Mouse (Mus musculus) MEL (cell line): ENCODE results near the gene Dnajb14. TPM values are rescaled to one million over a fixed set of nuclear protein-coding genes. Genes with fewer than 3 reads are reported as not detected.
"Not testable (repeated sequence)": the region's sequence is repeated elsewhere in the genome, so short reads cannot be mapped to it uniquely, and the experiment has no call there.

Experiments used
- DNase-seq: peaks from one replicate; pipeline ENCODE4 v3.0.0; 2011; ENCODE audit warnings: low read depth, low spot score
- H3K27ac ChIP-seq: 2 replicates; pipeline ENCODE4 v1.5.1; 2012; ENCODE audit warnings: low read depth, mild to moderate bottlenecking, control low read depth, low read length, moderate library complexity; ENCODE audit not compliant: control insufficient read depth
- H3K27me3 ChIP-seq, 2 experiments: fragments of 150-350 bp in 1 of 2; sonication (generic) in 1 of 2; 2 replicates each; pipeline ENCODE4 v1.6.1; 2012; ENCODE audit warnings: low read length in 2 of 2, mild to moderate bottlenecking in 2 of 2, improper control_type of control experiment in 1 of 2, moderate library complexity in 1 of 2; ENCODE audit not compliant: insufficient read depth in 2 of 2, control insufficient read depth in 1 of 2
- H3K36me3 ChIP-seq, 2 experiments: 2 replicates each; pipeline ENCODE4 v1.6.1; 2012 to 2014; ENCODE audit warnings: low read length in 2 of 2, improper control_type of control experiment in 1 of 2, inconsistent platforms in 1 of 2, mild to moderate bottlenecking in 1 of 2; ENCODE audit not compliant: insufficient read depth in 2 of 2, control insufficient read depth in 1 of 2
- H3K4me1 ChIP-seq, 2 experiments: fragments of 150-350 bp in 1 of 2; sonication (generic) in 1 of 2; 2 replicates each; pipeline ENCODE4 v1.6.1; 2012; ENCODE audit warnings: low read length in 2 of 2, improper control_type of control experiment in 1 of 2, mild to moderate bottlenecking in 1 of 2; ENCODE audit not compliant: insufficient read depth in 2 of 2, control insufficient read depth in 1 of 2
- H3K4me3 ChIP-seq, 2 experiments: fragments of 150-350 bp in 1 of 2; sonication (generic) in 1 of 2; 2 replicates each; pipeline ENCODE4 v1.5.1; 2012; ENCODE audit warnings: low read depth in 2 of 2, low read length in 2 of 2, mild to moderate bottlenecking in 2 of 2, moderate library complexity in 2 of 2, control low read depth in 1 of 2, improper control_type of control experiment in 1 of 2; ENCODE audit not compliant: control insufficient read depth in 1 of 2, insufficient read depth in 1 of 2
- H3K79me2 ChIP-seq: 2 replicates; pipeline ENCODE4 v1.6.1; 2012; ENCODE audit warnings: mild to moderate bottlenecking, low read length, moderate library complexity; ENCODE audit not compliant: control insufficient read depth, poor library complexity, insufficient read depth
- H3K9ac ChIP-seq: 2 replicates; pipeline ENCODE4 v1.6.1; 2012; ENCODE audit warnings: low read depth, mild to moderate bottlenecking, control low read depth, low read length, moderate library complexity; ENCODE audit not compliant: control insufficient read depth, poor library complexity, severe bottlenecking
- H3K9me3 ChIP-seq: fragments of 150-350 bp; sonication (generic); replicated peaks from 2 replicates; pipeline ENCODE4 v1.6.1; 2012; ENCODE audit warnings: mild to moderate bottlenecking, low read length, improper control_type of control experiment, moderate library complexity; ENCODE audit not compliant: insufficient read depth
- CHD1 ChIP-seq: IDR thresholded peaks from 2 replicates; pipeline ENCODE4 v1.6.1; 2012; ENCODE audit warnings: low read depth, mild to moderate bottlenecking, inconsistent platforms, low read length, improper control_type of control experiment
- CTCF ChIP-seq, 3 experiments: IDR thresholded peaks in 2 of 3; conservative IDR thresholded peaks in 1 of 3; 2 replicates each; pipeline ENCODE4 v1.5.1; 2011 to 2012; ENCODE audit warnings: low read length in 3 of 3, low read depth in 2 of 3, mild to moderate bottlenecking in 2 of 3, improper control_type of control experiment in 1 of 3, inconsistent platforms in 1 of 3, mixed read lengths in 1 of 3, moderate library complexity in 1 of 3; ENCODE audit not compliant: control insufficient read depth in 1 of 3, insufficient read depth in 1 of 3, poor library complexity in 1 of 3, severe bottlenecking in 1 of 3
- ELF1 ChIP-seq: IDR thresholded peaks from 2 replicates; pipeline ENCODE4 v1.6.1; 2014; ENCODE audit warnings: low read depth, mild to moderate bottlenecking, inconsistent platforms, low read length, improper control_type of control experiment, moderate library complexity
- EP300 ChIP-seq, 2 experiments: IDR thresholded peaks; 2 replicates each; pipeline ENCODE4 v1.6.1; 2011; ENCODE audit warnings: improper control_type of control experiment in 2 of 2, low read length in 2 of 2, low read depth in 1 of 2, mild to moderate bottlenecking in 1 of 2
- JUND ChIP-seq: IDR thresholded peaks from 2 replicates; pipeline ENCODE4 v1.6.1; 2011; ENCODE audit warnings: low read depth, mild to moderate bottlenecking, improper control_type of control experiment, low read length
- KAT2A ChIP-seq: conservative IDR thresholded peaks from 2 replicates; pipeline ENCODE4 v1.6.1; 2012; ENCODE audit warnings: low read depth, low read length, improper control_type of control experiment, inconsistent platforms
- MAFK ChIP-seq: IDR thresholded peaks from 2 replicates; pipeline ENCODE4 v1.6.1; 2011; ENCODE audit warnings: low read depth, mild to moderate bottlenecking, low read length, improper control_type of control experiment, borderline replicate concordance
- MAZ ChIP-seq: IDR thresholded peaks from 2 replicates; pipeline ENCODE4 v1.6.1; 2012; ENCODE audit warnings: low read depth, mild to moderate bottlenecking, inconsistent platforms, low read length, improper control_type of control experiment
- MEF2A ChIP-seq: IDR thresholded peaks from 2 replicates; pipeline ENCODE4 v1.6.1; 2014; ENCODE audit warnings: low read depth, mild to moderate bottlenecking, inconsistent platforms, low read length, improper control_type of control experiment; ENCODE audit not compliant: poor library complexity, insufficient replicate concordance, severe bottlenecking; ENCODE audit errors: extremely low read depth
- MXI1 ChIP-seq: IDR thresholded peaks from 2 replicates; pipeline ENCODE4 v1.6.1; 2011; ENCODE audit warnings: mild to moderate bottlenecking, low read depth, low read length, improper control_type of control experiment
- MYB ChIP-seq: IDR thresholded peaks from 2 replicates; pipeline ENCODE4 v1.6.1; 2011; ENCODE audit warnings: mild to moderate bottlenecking, low read depth, low read length, improper control_type of control experiment
- MYC ChIP-seq: IDR thresholded peaks from 2 replicates; pipeline ENCODE4 v1.6.1; 2011; ENCODE audit warnings: low read depth, mild to moderate bottlenecking, low read length, improper control_type of control experiment, moderate library complexity
- NELFE ChIP-seq: IDR thresholded peaks from 2 replicates; pipeline ENCODE4 v1.6.1; 2011; ENCODE audit warnings: low read depth, low read length, improper control_type of control experiment
- NRF1 ChIP-seq: IDR thresholded peaks from 2 replicates; pipeline ENCODE4 v1.6.1; 2014; ENCODE audit warnings: low read depth, mild to moderate bottlenecking, inconsistent platforms, low read length, improper control_type of control experiment, moderate library complexity; ENCODE audit not compliant: poor library complexity, insufficient read depth, severe bottlenecking
- POLR2AphosphoS2 ChIP-seq: IDR thresholded peaks from 2 replicates; pipeline ENCODE4 v1.6.1; 2011; ENCODE audit warnings: low read length, improper control_type of control experiment
- POLR2AphosphoS5 ChIP-seq: IDR thresholded peaks from 2 replicates; pipeline ENCODE4 v1.6.1; 2012; ENCODE audit warnings: low read depth, borderline replicate concordance, mild to moderate bottlenecking, inconsistent platforms, low read length, moderate library complexity, mixed read lengths
- SIN3A ChIP-seq: IDR thresholded peaks from 2 replicates; pipeline ENCODE4 v1.6.1; 2012; ENCODE audit warnings: low read length, improper control_type of control experiment, inconsistent platforms
- SMC3 ChIP-seq: IDR thresholded peaks from 2 replicates; pipeline ENCODE4 v1.6.1; 2011; ENCODE audit warnings: low read depth, low read length, improper control_type of control experiment
- TCF12 ChIP-seq: IDR thresholded peaks from 2 replicates; pipeline ENCODE4 v1.6.1; 2014; ENCODE audit warnings: low read depth, mild to moderate bottlenecking, inconsistent platforms, low read length, improper control_type of control experiment, moderate library complexity
- USF1 ChIP-seq: IDR thresholded peaks from 2 replicates; pipeline ENCODE4 v1.6.1; 2014; ENCODE audit warnings: low read depth, mild to moderate bottlenecking, inconsistent platforms, low read length, improper control_type of control experiment, moderate library complexity
- ZNF384 ChIP-seq: IDR thresholded peaks from 2 replicates; pipeline ENCODE4 v1.6.1; 2012; ENCODE audit warnings: low read depth, mild to moderate bottlenecking, inconsistent platforms, low read length, improper control_type of control experiment
- polyA plus RNA-seq, 2 experiments: library from polyadenylated mRNA; stranded (reverse) in 1 of 2; unstranded in 1 of 2; fragments of >175 nt in 1 of 2; fragments of >200 nt in 1 of 2; gene quantifications; 2 replicates each; pipeline versions ENCODE4 v1.2.1 to v1.2.4; 2012; ENCODE audit warnings: low replicate concordance in 2 of 2, low read depth in 1 of 2; ENCODE audit not compliant: insufficient read length in 2 of 2, insufficient read depth in 1 of 2, missing spikeins in 1 of 2
- total RNA-seq: library from RNA; depleted of rRNA; stranded (reverse); fragments of 300-350 nt; gene quantifications from 2 replicates; pipeline ENCODE4 v1.2.3, GENCODE M21; 2012

Gene Dnajb14
- total and polyA plus RNA-seq, 3 experiments = 4.2 to 6.1 TPM; not detected in 1

GRCm38 (mm10) chr3:137914567-137914966 lies 47.1 kb downstream of the Dnajb14 start:
- Histone ChIP-seq H3K36me3 (peaks cover 0 to 13% of the 10 kb centered on the region in 2 experiments; a peak in 2 of 4 replicates), H3K79me2 (peaks cover 11% of the 10 kb centered on the region)
- H3K4me3 ChIP-seq, H3K4me1 ChIP-seq, DNase-seq, H3K27ac ChIP-seq, H3K27me3 ChIP-seq, H3K9me3 ChIP-seq, H3K9ac ChIP-seq: not testable (repeated sequence)
- TF ChIP-seq ZNF384 = peak; percentile 57

GRCm38 (mm10) chr3:137917694-137918171 lies 50.3 kb downstream of the Dnajb14 start:
- DNase-seq = no peak

GRCm38 (mm10) chr3:137918172-137918931 lies 50.9 kb downstream of the Dnajb14 start, which contains the start of gene Lamtor3:
Lamtor3 (plus strand) TSS chr3:137918506.
- H3K4me3 ChIP-seq = peak within 1 kb of the TSS; percentile 76 to 95
- no peaks in the 10 kb centered on the region for H3K9me3 ChIP-seq
- peak within 1 kb of the TSS; percentile 82 for H3K27ac ChIP-seq
- no peak for TF ChIP-seq CTCF (IDR thresholded peaks at IDR 0.05 in 2 of 3, conservative IDR thresholded peaks at IDR 0.05 in 1 of 3; ENCODE audit: control insufficient read depth in 1 of 3, insufficient read depth in 1 of 3, low read depth in 2 of 3, low read length in 3 of 3, poor library complexity in 1 of 3, severe bottlenecking in 1 of 3)
- no peak; the same call in 1 of the 2 replicates for TF ChIP-seq KAT2A
- no peak for TF ChIP-seq POLR2AphosphoS5
- peak; percentile 66 for TF ChIP-seq TCF12
- no peak for TF ChIP-seq EP300 (IDR thresholded peaks at IDR 0.05; ENCODE audit: low read depth in 1 of 2, low read length in 2 of 2)
- TF ChIP-seq MAFK = no peak
- TF ChIP-seq SIN3A = peak; percentile 96
- TF ChIP-seq NELFE = peak; percentile 92
- no peak for TF ChIP-seq MYB
- peak; percentile 93 for TF ChIP-seq MXI1
- TF ChIP-seq POLR2AphosphoS2 = peak; percentile 75; the same call in 1 of the 2 replicates
- 0 out of 2 replicates have a peak, but pooled peaks have one; percentile 37 for TF ChIP-seq MAZ
- peak; percentile 87 for TF ChIP-seq NRF1
- peak; percentile 99 for TF ChIP-seq ZNF384
- TF ChIP-seq MEF2A = no peak
- TF ChIP-seq MYC = peak; percentile 66
- TF ChIP-seq JUND = no peak
- no peak for TF ChIP-seq SMC3
- TF ChIP-seq USF1 = peak; percentile 70

More at GRCm38 (mm10) chr3:137917694-137918171, 50.3 kb downstream of the Dnajb14 start:
- Histone ChIP-seq H3K27me3 (no peaks in the 10 kb centered on the region), H3K9me3 (no peaks in the 10 kb centered on the region), H3K79me2 (peaks cover 16% of the 10 kb centered on the region), H3K36me3 (peaks cover 8 to 23% of the 10 kb centered on the region in 2 experiments), H3K27ac (peak overlapping the region; percentile 82), H3K4me3 (peak overlapping the region; percentile 52 to 76), H3K9ac (peak overlapping the region; percentile 82), H3K4me1 (peaks cover 5 to 8% of the 10 kb centered on the region in 2 experiments)
- TF ChIP-seq POLR2AphosphoS5 (no peak), SIN3A (no peak), EP300 (IDR thresholded peaks at IDR 0.05; ENCODE audit: low read depth in 1 of 2, low read length in 2 of 2) (no peak), CHD1 (no peak), NELFE (no peak), MEF2A (no peak), CTCF (IDR thresholded peaks at IDR 0.05 in 2 of 3, conservative IDR thresholded peaks at IDR 0.05 in 1 of 3; ENCODE audit: control insufficient read depth in 1 of 3, insufficient read depth in 1 of 3, low read depth in 2 of 3, low read length in 3 of 3, poor library complexity in 1 of 3, severe bottlenecking in 1 of 3) (no peak), ELF1 (no peak), MAFK (no peak)

More at GRCm38 (mm10) chr3:137918172-137918931, 50.9 kb downstream of the Dnajb14 start, which contains the start of gene Lamtor3:
- peak; percentile 92 for DNase-seq
- no peaks in the 10 kb centered on the region for H3K27me3 ChIP-seq
- H3K79me2 ChIP-seq = peaks cover 16% of the 10 kb centered on the region
- peak within 1 kb of the TSS; percentile 82 for H3K9ac ChIP-seq
- peaks cover 8 to 23% of the 10 kb centered on the region in 2 experiments for H3K36me3 ChIP-seq
- peaks cover 5 to 8% of the 10 kb centered on the region in 2 experiments for H3K4me1 ChIP-seq
